Mouse (Mus musculus) thymus, postnatal 14 days (tissue): ENCODE data around the gene Bola1.
"Not testable (repeated sequence)": the region's sequence is repeated elsewhere in the genome, so short reads cannot be mapped to it uniquely, and the experiment has no call there.

Experiments used
- DNase-seq: peaks from one replicate; pipeline ENCODE4 v3.0.0; 2021

Gene Bola1

GRCm38 (mm10) chr3:96221640-96222038, 2.1 kb upstream of the Bola1 start:
- peak; percentile 46 for DNase-seq

- peak; percentile 92 for DNase-seq
Observed at GRCm38 (mm10) chr3:96220765-96221639, 1.5 kb upstream of the Bola1 start, which contains the start of the genes Hist2h2ac and Hist2h2be. Gene Hist2h2ac (minus strand): TSS chr3:96220880. Gene Hist2h2be (plus strand): TSS chr3:96221119.

DNA sequence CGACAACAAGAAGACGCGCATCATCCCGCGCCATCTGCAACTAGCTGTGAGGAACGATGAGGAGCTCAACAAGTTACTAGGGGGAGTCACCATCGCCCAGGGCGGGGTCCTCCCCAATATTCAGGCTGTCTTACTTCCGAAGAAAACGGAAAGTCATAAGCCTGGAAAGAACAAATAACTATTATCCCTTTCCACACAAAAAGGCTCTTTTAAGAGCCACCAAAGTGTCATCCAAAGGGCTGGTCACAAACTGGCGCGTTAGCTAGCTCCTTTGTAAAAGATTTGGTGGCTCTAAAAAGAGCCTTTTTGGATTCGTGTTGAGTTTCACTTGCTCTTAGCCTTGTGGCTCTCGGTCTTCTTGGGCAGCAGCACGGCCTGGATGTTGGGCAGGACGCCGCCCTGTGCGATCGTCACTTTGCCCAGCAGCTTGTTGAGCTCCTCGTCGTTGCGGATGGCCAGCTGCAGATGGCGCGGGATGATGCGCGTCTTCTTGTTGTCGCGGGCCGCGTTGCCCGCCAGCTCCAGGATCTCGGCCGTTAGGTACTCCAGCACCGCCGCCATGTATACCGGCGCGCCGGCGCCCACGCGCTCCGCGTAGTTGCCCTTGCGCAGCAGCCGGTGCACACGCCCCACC, 739 bp upstream of the Bola1 start:
- DNase-seq: not testable (repeated sequence)

DNA sequence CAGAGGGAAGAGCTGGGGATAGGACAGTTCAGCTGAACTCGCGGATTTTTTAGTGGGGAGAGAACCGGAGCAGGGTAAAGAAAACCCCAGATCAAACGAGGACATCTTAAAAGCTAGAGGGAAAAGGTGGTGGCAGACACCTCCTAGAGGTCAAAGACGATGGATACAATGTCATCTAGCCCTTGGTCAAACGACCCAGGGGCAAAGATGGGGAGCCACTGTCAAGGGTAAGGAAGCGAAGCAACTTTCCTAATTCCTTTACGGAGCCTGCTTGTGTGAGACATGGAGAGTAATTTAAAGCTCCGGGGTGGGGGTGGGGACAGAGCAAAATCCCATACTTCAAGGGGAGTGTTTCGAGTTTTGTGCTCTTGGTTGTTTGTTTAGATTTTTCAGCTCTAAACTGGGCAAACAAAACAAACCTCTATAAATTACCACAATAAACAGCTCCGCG, 293 bp downstream of the Bola1 start:
- peak; percentile 58 for DNase-seq

- DNase-seq: no peak
Observed at GRCm38 (mm10) chr3:96209242-96209641, 10.3 kb downstream of the Bola1 start.

DNA sequence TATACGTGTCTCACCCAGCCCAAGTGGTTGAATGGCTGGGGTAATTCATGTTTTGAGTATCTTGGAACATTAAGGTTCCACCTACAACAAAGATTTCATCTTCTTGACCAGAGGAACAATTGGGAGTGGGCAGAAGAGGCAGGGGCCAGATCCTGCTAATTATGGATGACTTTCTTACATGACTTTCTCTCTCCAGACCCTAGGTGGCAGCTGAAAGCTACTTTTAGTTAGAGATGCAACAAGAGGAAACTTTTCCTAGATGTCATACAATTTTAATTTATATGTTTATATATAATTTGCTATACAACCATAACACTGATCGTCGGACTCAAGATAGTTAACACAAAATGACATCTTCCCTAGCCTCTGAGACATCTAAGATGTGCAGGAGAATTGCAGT, 11.7 kb downstream of the Bola1 start:
- no peak for DNase-seq

DNA sequence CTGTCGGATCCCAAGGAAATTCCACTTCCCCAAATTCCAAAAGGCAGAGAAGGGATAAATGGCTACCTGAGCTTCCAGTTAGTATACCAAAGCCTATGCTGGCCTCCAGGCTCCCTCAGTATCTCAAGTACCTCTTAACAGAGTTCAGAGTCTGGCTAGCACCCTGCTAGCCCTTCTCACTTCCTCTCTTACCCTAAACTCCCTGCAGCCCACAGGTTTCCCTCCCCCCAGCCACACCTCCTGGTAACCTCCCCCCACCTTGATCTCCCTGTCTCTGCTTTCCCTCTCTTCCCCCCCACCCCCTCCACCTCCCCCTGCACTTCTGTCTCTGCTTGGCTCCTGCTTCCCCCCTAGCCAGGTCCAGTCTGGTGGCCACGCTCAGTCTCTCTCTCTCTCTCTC, 19.8 kb downstream of the Bola1 start:
- DNase-seq: no peak

GRCm38 (mm10) chr3:96198601-96199251, 20.8 kb downstream of the Bola1 start:
- not testable (repeated sequence) for DNase-seq

DNA sequence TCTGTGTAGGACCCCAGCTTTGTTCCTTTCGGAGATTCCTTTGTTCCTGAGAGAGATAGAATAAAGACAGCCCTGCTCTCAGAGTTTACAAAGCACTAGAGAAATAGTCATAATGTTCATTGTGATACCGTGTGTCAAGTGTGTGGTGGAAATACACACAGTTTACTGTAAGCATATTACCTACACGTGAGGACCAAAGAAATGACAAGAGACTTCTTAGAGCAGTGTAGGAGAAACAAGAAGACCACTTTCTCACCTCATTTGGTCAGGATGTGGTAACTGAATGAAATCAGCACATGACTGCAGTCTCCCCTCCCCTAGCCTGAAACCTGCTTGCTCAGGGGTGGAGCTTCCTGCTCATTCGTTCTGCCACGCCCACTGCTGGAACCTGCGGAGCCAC, 21.3 kb downstream of the Bola1 start:
- DNase-seq: peak; percentile 64

GRCm38 (mm10) chr3:96197129-96197749, 22.3 kb downstream of the Bola1 start:
- peak; percentile 87 for DNase-seq

DNA sequence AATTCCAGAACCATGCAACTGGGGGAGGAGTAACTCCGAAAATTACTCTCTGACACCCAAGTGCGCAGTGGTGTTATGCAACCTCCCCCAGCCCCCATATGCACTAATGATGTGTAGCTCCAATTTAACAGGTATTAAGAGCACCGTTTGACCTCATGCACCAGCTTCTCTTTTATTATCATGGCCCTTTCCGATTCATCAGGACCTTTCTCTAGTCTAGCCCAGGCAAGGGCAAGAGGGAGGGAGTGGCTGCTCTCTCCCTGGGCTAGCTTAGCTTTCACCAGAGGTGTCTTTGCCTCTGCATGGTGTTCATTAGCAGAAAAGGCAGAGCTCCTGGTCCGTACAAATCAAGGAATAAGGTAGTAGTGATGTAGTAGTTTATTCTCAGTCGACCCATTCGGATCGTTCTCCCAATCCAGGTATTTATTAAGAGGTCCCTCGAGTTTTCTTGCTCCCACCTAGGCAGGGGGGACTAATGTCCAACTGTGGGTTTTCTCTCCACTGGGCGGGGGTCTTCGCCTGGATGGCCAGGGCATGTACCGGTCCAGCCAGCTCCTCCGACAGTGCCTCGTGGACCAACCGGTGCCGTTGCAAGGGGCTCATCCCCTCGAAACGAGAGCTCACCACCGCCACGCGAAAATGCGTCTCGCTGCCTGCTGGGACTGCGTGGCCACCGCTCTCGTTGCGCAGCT, 22.9 kb downstream of the Bola1 start:
- no peak for DNase-seq

GRCm38 (mm10) chr3:96195616-96196313, 23.7 kb downstream of the Bola1 start:
- peak; percentile 27 for DNase-seq

GRCm38 (mm10) chr3:96194966-96195365, 24.5 kb downstream of the Bola1 start:
- DNase-seq: no peak

GRCm38 (mm10) chr3:96192977-96193376, 26.5 kb downstream of the Bola1 start:
- DNase-seq: no peak

DNA sequence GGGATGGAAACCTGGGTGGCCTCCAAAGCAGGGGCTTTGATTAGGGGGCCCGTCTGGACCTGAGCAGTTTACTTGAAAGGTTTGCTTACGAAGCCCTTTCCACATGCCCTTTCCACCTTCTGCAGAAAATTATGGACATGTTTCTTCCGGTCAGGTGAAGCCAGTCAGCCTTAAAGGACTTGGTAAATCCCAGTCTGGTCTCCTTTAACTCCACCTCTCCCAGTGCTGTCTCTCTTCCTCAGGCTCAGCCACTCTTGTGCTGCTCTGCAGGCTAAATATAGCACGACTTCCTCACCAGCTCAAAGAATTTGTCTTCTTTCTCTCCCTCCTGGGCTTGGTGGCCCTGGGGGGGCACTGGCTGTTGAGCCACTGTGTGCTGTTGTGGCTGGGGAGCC, 37.1 kb downstream of the Bola1 start:
- DNase-seq: no peak

- no peak for DNase-seq
Observed at GRCm38 (mm10) chr3:96181510-96182381, 37.8 kb downstream of the Bola1 start.

- peak; percentile 68 for DNase-seq
Observed at GRCm38 (mm10) chr3:96180727-96181477, 38.6 kb downstream of the Bola1 start, which contains the start of gene Sv2a. Gene Sv2a (plus strand): TSS chr3:96181151.

- DNase-seq: no peak
Observed at GRCm38 (mm10) chr3:96179531-96179930, 40.0 kb downstream of the Bola1 start.

DNA sequence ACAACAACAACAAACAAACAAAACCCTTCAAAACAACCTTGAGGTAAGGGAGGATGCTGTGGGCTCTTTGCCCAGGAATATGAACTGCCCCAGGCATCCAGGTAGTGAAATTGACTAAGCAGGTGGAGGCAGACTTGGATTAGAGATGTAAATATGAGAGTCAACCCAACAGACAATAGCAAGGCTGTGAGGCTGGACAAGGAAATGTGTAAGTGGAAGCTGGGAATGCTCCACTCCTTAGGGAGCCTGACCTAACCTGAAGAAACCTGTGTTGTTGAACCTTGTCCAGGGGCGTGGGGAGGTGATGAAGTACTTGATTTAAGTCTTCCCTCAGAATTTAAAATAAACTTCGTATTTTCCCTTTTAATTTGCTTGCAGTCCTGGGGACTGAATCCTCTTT, 40.6 kb downstream of the Bola1 start:
- no peak for DNase-seq

DNA sequence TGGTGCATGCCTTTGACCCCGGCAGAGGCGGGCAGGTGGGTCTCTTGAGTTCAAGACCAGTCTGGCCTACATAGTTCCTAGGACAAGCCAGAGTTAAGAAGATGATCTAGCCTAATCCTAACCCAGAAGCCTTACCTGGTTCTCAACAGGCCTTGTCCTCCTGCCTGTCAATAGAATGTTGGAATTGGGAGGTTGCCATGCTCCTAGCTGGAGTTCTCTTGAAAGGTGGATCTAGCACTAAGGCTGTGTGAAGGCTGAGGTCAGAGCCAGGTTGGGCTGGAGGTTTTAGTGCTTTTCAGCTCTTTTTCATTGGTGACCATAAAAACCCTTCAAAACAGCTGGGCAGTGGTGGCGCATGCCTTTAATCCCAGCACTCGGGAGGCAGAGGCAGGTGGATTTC, 41.1 kb downstream of the Bola1 start:
- DNase-seq: no peak
